26 mouse cellular contexts compared by ENCODE assay signal in genomic region chr4:139101546-139101945, GRCm38 (mm10). TPM values are rescaled to one million over a fixed set of nuclear protein-coding genes. Genes with fewer than 3 reads are reported as not detected.
DNase-seq lines count a peak whose midpoint lies in the region; ATAC-seq and TF ChIP-seq lines count a peak whose summit lies in the region.
"Had no signal": no experiment of that assay in that cellular context is flagged by ENCODE, and none has a peak within 500 bp of the region (broad histone marks: within the 10 kb centered on the region; RNA-seq: fewer than 3 reads in every experiment).

No protein-coding gene starts in this region.

- TF ChIP-seq POLR2A in olfactory bulb, adult 2 months (IDR thresholded peaks at IDR 0.05; ENCODE audit: insufficient read depth, low read depth, low read length) = no peak

- H3K4me2 ChIP-seq in embryonic facial prominence, embryonic 13.5 days = peak overlapping the region; percentile 4; the same call in 1 of the 2 replicates
- H3K4me2 ChIP-seq: forebrain, embryonic 13.5 days; heart, embryonic 11.5 days; heart, embryonic 15.5 days; hindbrain, embryonic 13.5 days; intestine, embryonic 15.5 days had no signal

- peaks cover 33% of the 10 kb centered on the region for H3K4me1 ChIP-seq in embryonic facial prominence, embryonic 10.5 days
- peaks cover 64% of the 10 kb centered on the region for H3K4me1 ChIP-seq in embryonic facial prominence, embryonic 13.5 days
- peaks cover 15% of the 10 kb centered on the region for H3K4me1 ChIP-seq in olfactory bulb, adult 2 months (ENCODE audit: control insufficient read depth, insufficient read depth, low read length)
- H3K4me1 ChIP-seq: forebrain, embryonic 10.5 days; forebrain, embryonic 13.5 days had no signal

- no peaks in the 10 kb centered on the region; the same call in 1 of the 2 replicates for H3K27me3 ChIP-seq in embryonic facial prominence, embryonic 10.5 days (replicated peaks; ENCODE audit: low read depth, poor library complexity, severe bottlenecking)
- no peaks in the 10 kb centered on the region for H3K27me3 ChIP-seq in embryonic facial prominence, embryonic 13.5 days
- H3K27me3 ChIP-seq: forebrain, embryonic 13.5 days; heart, embryonic 15.5 days; intestine, embryonic 15.5 days had no signal

- no peaks in the 10 kb centered on the region for H3K9me3 ChIP-seq in embryonic facial prominence, embryonic 10.5 days
- H3K9me3 ChIP-seq in embryonic facial prominence, embryonic 13.5 days = no peaks in the 10 kb centered on the region
- H3K9me3 ChIP-seq: forebrain, embryonic 10.5 days; forebrain, embryonic 13.5 days; heart, embryonic 15.5 days; hindbrain, embryonic 10.5 days; hindbrain, embryonic 13.5 days; intestine, embryonic 15.5 days had no signal

- peak overlapping the region; percentile 16; the same call in 1 of the 2 replicates for H3K27ac ChIP-seq in embryonic facial prominence, embryonic 10.5 days (replicated peaks)
- peak overlapping the region; percentile 86 for H3K27ac ChIP-seq in embryonic facial prominence, embryonic 13.5 days
- peak overlapping the region; percentile 5; the same call in 1 of the 2 replicates for H3K27ac ChIP-seq in olfactory bulb, adult 2 months (ENCODE audit: insufficient read depth, low read depth, low read length)
- H3K27ac ChIP-seq: forebrain, embryonic 10.5 days; forebrain, embryonic 13.5 days; heart, embryonic 15.5 days; hindbrain, embryonic 10.5 days; intestine, embryonic 15.5 days had no signal

- WGBS in embryonic facial prominence, embryonic 10.5 days = 62% methylated on average over 6 of the region's 6 CpGs
- 39% methylated on average over 6 of the region's 6 CpGs for WGBS in embryonic facial prominence, embryonic 13.5 days
- WGBS in olfactory bulb, adult 2 months = 60% methylated on average over 6 of the region's 6 CpGs

- DNase-seq in MN1 (ENCODE audit: low spot score) = peak; percentile 67
- no peak for DNase-seq in embryonic facial prominence, embryonic 10.5 days (ENCODE audit: low spot score)
- DNase-seq in ovary, postnatal 36 days (ENCODE audit: low spot score) = no peak
- DNase-seq in cerebellum, adult 9-11 months = no peak
- DNase-seq: adrenal gland, adult 8-10 months; adrenal gland, postnatal 25 days; cerebellum, adult 11-12 months; cerebellum, adult 8-10 months; cerebellum, postnatal 14 days; gastrocnemius, postnatal 10 days; gastrocnemius, postnatal 36 days; heart, postnatal 10 days; heart, postnatal 36 days had no signal

- H3K36me3 ChIP-seq in embryonic facial prominence, embryonic 10.5 days (replicated peaks) = peaks cover 38% of the 10 kb centered on the region
- peaks cover 31% of the 10 kb centered on the region for H3K36me3 ChIP-seq in embryonic facial prominence, embryonic 13.5 days

- no peak overlapping the region for H3K9ac ChIP-seq in embryonic facial prominence, embryonic 13.5 days
- H3K9ac ChIP-seq: forebrain, embryonic 13.5 days; heart, embryonic 15.5 days; hindbrain, embryonic 13.5 days; intestine, embryonic 15.5 days had no signal

- H3K4me3 ChIP-seq in embryonic facial prominence, embryonic 10.5 days = no peak overlapping the region
- no peak overlapping the region for H3K4me3 ChIP-seq in embryonic facial prominence, embryonic 13.5 days
- no peak overlapping the region for H3K4me3 ChIP-seq in olfactory bulb, adult 2 months (ENCODE audit: insufficient read depth, low read depth, low read length)
- H3K4me3 ChIP-seq: forebrain, embryonic 10.5 days; forebrain, embryonic 13.5 days; heart, embryonic 15.5 days; hindbrain, embryonic 10.5 days; hindbrain, embryonic 13.5 days; intestine, embryonic 15.5 days had no signal

- no peak for ATAC-seq in embryonic facial prominence, embryonic 13.5 days (ENCODE audit: insufficient number of reproducible peaks, insufficient read depth, low FRiP score, low TSS enrichment, low read depth)
- ATAC-seq: activated CD4-positive, CD25-positive, alpha-beta regulatory T cell, adult 4 months; CD4-positive, CD25-positive, alpha-beta regulatory T cell, adult 4 months; forebrain, embryonic 13.5 days; forebrain, embryonic 16.5 days; hindbrain, embryonic 16.5 days; intestine, embryonic 15.5 days had no signal

- TF ChIP-seq CTCF in olfactory bulb, adult 2 months (IDR thresholded peaks at IDR 0.05; ENCODE audit: insufficient read depth, low read depth, low read length) = no peak

RNA-seq across cellular contexts. Expression of gene Nbl1, which starts 8.8 kb away (rescaled TPM):
- 51.7 and 80.8 TPM in 2 replicates for polyA plus RNA-seq in embryonic facial prominence, embryonic 10.5 days (2016; fragmentation: Nextera tagmentation; extraction: Ambion mirVana)
- polyA plus RNA-seq in embryonic facial prominence, embryonic 13.5 days (2015; fragmentation: Nextera tagmentation; extraction: Ambion mirVana) = 144 and 187 TPM in 2 replicates
- not detected in 2 replicates for polyA plus RNA-seq in olfactory bulb, adult 2 months (2012; ENCODE audit: insufficient read depth, insufficient read length, low replicate concordance, missing spikeins)

RNA-seq across cellular contexts. Expression of gene Htr6, which starts 26.2 kb away (rescaled TPM):
- 0.23 and 0.26 TPM in 2 replicates for polyA plus RNA-seq in embryonic facial prominence, embryonic 10.5 days (2016; fragmentation: Nextera tagmentation; extraction: Ambion mirVana)
- polyA plus RNA-seq in embryonic facial prominence, embryonic 13.5 days (2015; fragmentation: Nextera tagmentation; extraction: Ambion mirVana) = 0.22 and 0.51 TPM in 2 replicates
- not detected in 2 replicates for polyA plus RNA-seq in olfactory bulb, adult 2 months (2012; ENCODE audit: insufficient read depth, insufficient read length, low replicate concordance, missing spikeins)
- polyA plus RNA-seq: activated CD4-positive, CD25-positive, alpha-beta regulatory T cell, adult 4 months; CD4-positive, CD25-positive, alpha-beta regulatory T cell, adult 4 months; heart, embryonic 11.5 days; heart, embryonic 15.5 days had no signal

RNA-seq across cellular contexts. Expression of gene Minos1, which starts 29.4 kb away (rescaled TPM):
- 431 and 444 TPM in 2 replicates for polyA plus RNA-seq in embryonic facial prominence, embryonic 10.5 days (2016; fragmentation: Nextera tagmentation; extraction: Ambion mirVana)
- polyA plus RNA-seq in embryonic facial prominence, embryonic 13.5 days (2015; fragmentation: Nextera tagmentation; extraction: Ambion mirVana) = 459 and 517 TPM in 2 replicates
- not detected in 2 replicates for polyA plus RNA-seq in olfactory bulb, adult 2 months (2012; ENCODE audit: insufficient read depth, insufficient read length, low replicate concordance, missing spikeins)

Comparison
In these comparisons a context has a peak if more than half of its experiments do, and no peak if none do; other contexts are left out.
1. H3K27ac ChIP-seq: peak in every context shown above with its lines; median percentile 86 in embryonic facial prominence, embryonic 13.5 days; 16 in embryonic facial prominence, embryonic 10.5 days; 5 in olfactory bulb, adult 2 months.
2. RNA of gene Nbl1, which starts 8.8 kb away (polyA plus RNA-seq): 144 to 187 TPM in embryonic facial prominence, embryonic 13.5 days and 51.7 to 80.8 TPM in embryonic facial prominence, embryonic 10.5 days; not detected in olfactory bulb, adult 2 months; every median in the first group is over 10 times any median in the second.
3. RNA of gene Minos1, which starts 29.4 kb away (polyA plus RNA-seq): 459 to 517 TPM in embryonic facial prominence, embryonic 13.5 days and 431 to 444 TPM in embryonic facial prominence, embryonic 10.5 days; not detected in olfactory bulb, adult 2 months; every median in the first group is over 100 times any median in the second.